Mouse (Mus musculus) limb, embryonic 15.5 days (tissue): ENCODE measurements at regions not wholly inside any gene's neighbourhood (a gene's known extent, or its start where the extent isn't known, plus 50 kb on each side); places are given as distances from the start of the nearest gene placed in this dataset.

Source experiments
- ATAC-seq: fragments of 200-750 bp; cut with Nextera tagmentation; 2 replicates; pipeline ENCODE4 v1.8.0; 2017; ENCODE audit warnings: low read depth, moderate TSS enrichment; ENCODE audit not compliant: insufficient number of reproducible peaks, low FRiP score, low TSS enrichment
- H3K27ac ChIP-seq: fragments of 300-500 bp; sonication (generic); 2 replicates; pipeline ENCODE4 v1.5.1; 2015; ENCODE audit warnings: moderate library complexity, mild to moderate bottlenecking, inconsistent platforms
- H3K27me3 ChIP-seq: fragments of 300-500 bp; sonication (generic); 2 replicates; pipeline ENCODE4 v1.6.1; 2015; ENCODE audit warnings: inconsistent platforms
- H3K36me3 ChIP-seq: fragments of 300-500 bp; sonication (generic); 2 replicates; pipeline ENCODE4 v1.6.1; 2015; ENCODE audit warnings: inconsistent platforms
- H3K4me1 ChIP-seq: fragments of 300-500 bp; sonication (generic); 2 replicates; pipeline ENCODE4 v1.6.1; 2015; ENCODE audit warnings: inconsistent platforms
- H3K4me2 ChIP-seq: fragments of 300-500 bp; sonication (generic); 2 replicates; pipeline ENCODE4 v1.6.1; 2015; ENCODE audit warnings: mild to moderate bottlenecking, inconsistent platforms
- H3K4me3 ChIP-seq: fragments of 300-500 bp; sonication (generic); 2 replicates; pipeline ENCODE4 v1.5.1; 2015; ENCODE audit warnings: mild to moderate bottlenecking, inconsistent platforms
- H3K9ac ChIP-seq: fragments of 300-500 bp; sonication (generic); 2 replicates; pipeline ENCODE4 v1.6.1; 2015; ENCODE audit warnings: inconsistent platforms
- H3K9me3 ChIP-seq: fragments of 300-500 bp; sonication (generic); 2 replicates; pipeline ENCODE4 v1.6.1; 2016; ENCODE audit warnings: inconsistent platforms
- WGBS: fragments of 180-500 bp; shearing (Covaris S2); methylation state at CpG from one replicate; pipeline ENCODE4 v1.1.7; 2015; 5-methylcytosine and 5-hydroxymethylcytosine counted together

GRCm38 (mm10) chr13:39347761-39348160 lies 387.1 kb upstream of the Slc35b3 start:
- ATAC-seq: no peak
- H3K27me3 ChIP-seq: no peaks in the 10 kb centered on the region
- H3K36me3 ChIP-seq: no peaks in the 10 kb centered on the region
- no peaks in the 10 kb centered on the region for H3K4me1 ChIP-seq
- no peaks in the 10 kb centered on the region for H3K9me3 ChIP-seq
- H3K9ac ChIP-seq: no peak overlapping the region
- no peak overlapping the region for H3K27ac ChIP-seq
- no peak overlapping the region for H3K4me3 ChIP-seq
- WGBS: 81% methylated on average over 6 of the region's 6 CpGs
- no peak overlapping the region for H3K4me2 ChIP-seq

GRCm38 (mm10) chr13:39334874-39335273 lies 374.2 kb upstream of the Slc35b3 start:
- Histone ChIP-seq H3K4me2 (no peak overlapping the region), H3K27ac (no peak overlapping the region), H3K27me3 (no peaks in the 10 kb centered on the region), H3K9ac (no peak overlapping the region), H3K36me3 (no peaks in the 10 kb centered on the region), H3K9me3 (no peaks in the 10 kb centered on the region), H3K4me3 (no peak overlapping the region), H3K4me1 (no peaks in the 10 kb centered on the region)
- ATAC-seq: no peak
- WGBS: 58% methylated on average over 7 of the region's 7 CpGs

GRCm38 (mm10) chr13:39329794-39330193 lies 369.1 kb upstream of the Slc35b3 start:
- WGBS: 68% methylated on average over 3 of the region's 3 CpGs
- Histone ChIP-seq H3K9me3 (no peaks in the 10 kb centered on the region), H3K4me3 (no peak overlapping the region), H3K4me1 (no peaks in the 10 kb centered on the region), H3K27ac (no peak overlapping the region), H3K9ac (no peak overlapping the region), H3K4me2 (no peak overlapping the region), H3K27me3 (no peaks in the 10 kb centered on the region), H3K36me3 (no peaks in the 10 kb centered on the region)
- ATAC-seq: no peak

GRCm38 (mm10) chr13:39326176-39326575 lies 365.5 kb upstream of the Slc35b3 start:
- ATAC-seq: no peak
- Histone ChIP-seq H3K36me3 (no peaks in the 10 kb centered on the region), H3K27me3 (no peaks in the 10 kb centered on the region)

DNA sequence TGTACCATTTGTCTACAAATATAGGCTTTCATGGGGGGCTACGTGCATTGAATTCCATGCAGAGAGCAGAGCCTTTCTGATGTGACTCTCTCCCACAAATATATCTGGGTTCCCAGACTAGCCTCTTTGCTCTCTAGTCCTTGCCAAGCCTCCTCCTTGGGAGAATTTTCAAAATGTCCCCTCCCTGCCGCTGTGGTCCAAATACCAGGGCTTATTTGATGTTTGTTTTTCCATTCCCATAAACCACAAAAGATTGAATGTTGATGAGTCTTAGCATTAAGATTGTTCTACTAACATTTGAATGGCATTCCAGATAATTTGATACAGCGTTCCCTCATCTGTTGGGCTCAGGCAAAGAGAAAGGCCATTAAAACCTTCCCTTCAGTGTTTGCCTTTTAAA lies 360.4 kb upstream of the Slc35b3 start:
- Histone ChIP-seq H3K9ac (no peak overlapping the region), H3K36me3 (no peaks in the 10 kb centered on the region), H3K27me3 (no peaks in the 10 kb centered on the region), H3K4me1 (no peaks in the 10 kb centered on the region), H3K4me2 (no peak overlapping the region), H3K27ac (no peak overlapping the region), H3K4me3 (no peak overlapping the region), H3K9me3 (no peaks in the 10 kb centered on the region)
- ATAC-seq: no peak
- 66% methylated on average over 3 of the region's 3 CpGs for whole genome bisulfite sequencing

More at GRCm38 (mm10) chr13:39326176-39326575, 365.5 kb upstream of the Slc35b3 start:
- Histone ChIP-seq H3K4me3 (no peak overlapping the region), H3K9me3 (no peaks in the 10 kb centered on the region), H3K4me1 (no peaks in the 10 kb centered on the region), H3K4me2 (no peak overlapping the region), H3K9ac (no peak overlapping the region), H3K27ac (no peak overlapping the region)
- WGBS: 64% methylated on average over 8 of the region's 8 CpGs

GRCm38 (mm10) chr13:39309758-39310157 lies 349.1 kb upstream of the Slc35b3 start:
- WGBS: 53% methylated on average over 5 of the region's 5 CpGs
- Histone ChIP-seq H3K4me2 (no peak overlapping the region), H3K27me3 (no peaks in the 10 kb centered on the region), H3K4me1 (peaks cover 27% of the 10 kb centered on the region), H3K9me3 (no peaks in the 10 kb centered on the region), H3K27ac (no peak overlapping the region), H3K9ac (no peak overlapping the region), H3K4me3 (no peak overlapping the region), H3K36me3 (no peaks in the 10 kb centered on the region)
- peak; percentile 86 for ATAC-seq

GRCm38 (mm10) chr13:39307845-39308244 lies 347.2 kb upstream of the Slc35b3 start:
- WGBS: 43% methylated on average over 9 of the region's 9 CpGs
- no peak for ATAC-seq
- H3K27ac ChIP-seq: no peak overlapping the region
- no peaks in the 10 kb centered on the region for H3K9me3 ChIP-seq
- H3K4me3 ChIP-seq: no peak overlapping the region
- H3K36me3 ChIP-seq: no peaks in the 10 kb centered on the region
- no peak overlapping the region for H3K9ac ChIP-seq
- H3K4me1 ChIP-seq: peaks cover 27% of the 10 kb centered on the region
- no peaks in the 10 kb centered on the region for H3K27me3 ChIP-seq
- H3K4me2 ChIP-seq: 0 out of 2 replicates have a peak overlapping the region, but pooled peaks have one; percentile 10

- no peak overlapping the region for H3K4me2 ChIP-seq
- ATAC-seq: no peak
- no peaks in the 10 kb centered on the region for H3K27me3 ChIP-seq
- no peak overlapping the region for H3K4me3 ChIP-seq
- H3K9me3 ChIP-seq: no peaks in the 10 kb centered on the region
- H3K27ac ChIP-seq: no peak overlapping the region
- no peak overlapping the region for H3K9ac ChIP-seq
- H3K36me3 ChIP-seq: no peaks in the 10 kb centered on the region
- WGBS: 25% methylated on average over 3 of the region's 3 CpGs
- peaks cover 27% of the 10 kb centered on the region for H3K4me1 ChIP-seq
Measured at GRCm38 (mm10) chr13:39306851-39307250, 346.2 kb upstream of the Slc35b3 start.

DNA sequence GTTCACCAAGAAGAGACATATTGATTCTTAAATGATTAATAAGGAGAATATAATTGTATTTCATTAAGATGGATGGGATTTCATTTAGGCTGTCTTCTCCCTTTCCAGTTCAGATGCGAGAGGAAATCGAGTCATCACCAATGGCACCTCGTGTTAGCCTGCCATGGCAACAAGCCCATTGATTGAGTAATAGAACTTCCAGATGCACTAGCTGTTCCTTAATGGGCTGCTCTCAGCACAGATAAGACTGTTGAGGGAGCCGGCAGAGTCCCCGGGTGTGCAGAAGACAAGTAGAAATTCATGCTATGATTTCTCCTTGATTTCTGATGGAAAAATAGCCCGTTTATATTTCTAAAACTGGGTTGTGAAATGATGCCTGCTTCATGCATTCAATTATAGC lies 336.5 kb upstream of the Slc35b3 start:
- no peaks in the 10 kb centered on the region for H3K36me3 ChIP-seq
- ATAC-seq: no peak
- 63% methylated on average over 6 of the region's 6 CpGs for WGBS
- H3K4me1 ChIP-seq: no peaks in the 10 kb centered on the region
- H3K27ac ChIP-seq: no peak overlapping the region
- H3K9ac ChIP-seq: no peak overlapping the region
- no peak overlapping the region for H3K4me2 ChIP-seq
- no peak overlapping the region for H3K4me3 ChIP-seq
- H3K27me3 ChIP-seq: no peaks in the 10 kb centered on the region
- H3K9me3 ChIP-seq: no peaks in the 10 kb centered on the region

DNA sequence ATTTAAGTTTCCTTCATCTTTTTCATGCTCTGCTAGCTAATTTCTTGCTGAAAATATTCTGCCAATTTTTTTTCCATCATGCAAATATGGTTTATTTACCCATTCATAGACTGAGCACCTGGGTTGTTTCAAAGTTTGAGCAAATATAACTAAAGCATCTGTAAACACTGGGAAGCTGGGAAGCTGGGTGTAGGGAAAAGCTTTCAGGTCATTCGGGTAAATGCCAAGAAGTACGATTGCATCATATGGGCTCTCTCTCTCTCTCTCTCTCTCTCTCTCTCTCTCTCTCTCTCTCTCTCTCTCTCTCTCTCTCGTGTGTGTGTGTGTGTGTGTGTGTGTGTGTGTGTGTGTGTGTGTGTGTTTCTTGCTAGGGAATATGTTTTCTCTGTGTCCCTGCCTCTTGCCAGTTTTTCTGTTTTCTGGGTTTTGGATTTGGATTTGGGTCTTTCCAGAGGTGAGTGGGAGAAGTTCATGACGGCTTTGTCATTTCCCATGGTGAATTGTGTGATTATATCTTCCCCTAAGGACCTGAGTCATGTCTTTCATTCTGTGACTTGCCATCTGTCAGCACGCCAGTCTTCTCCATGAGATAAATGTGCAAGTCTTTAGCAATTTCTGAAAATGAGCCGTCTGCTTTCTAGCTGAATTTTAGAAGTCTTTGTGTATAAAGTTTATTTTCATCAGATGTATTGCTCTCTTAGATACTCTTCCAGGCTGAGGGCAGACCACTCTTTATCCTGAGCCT lies 329.7 kb upstream of the Slc35b3 start:
- 66% methylated on average over 5 of the region's 6 CpGs for WGBS
- ATAC-seq: no peak
- H3K4me2 ChIP-seq: no peak overlapping the region
- H3K4me1 ChIP-seq: no peaks in the 10 kb centered on the region
- no peak overlapping the region for H3K9ac ChIP-seq
- H3K4me3 ChIP-seq: no peak overlapping the region
- no peak overlapping the region for H3K27ac ChIP-seq
- no peaks in the 10 kb centered on the region for H3K9me3 ChIP-seq
- no peaks in the 10 kb centered on the region for H3K36me3 ChIP-seq
- H3K27me3 ChIP-seq: no peaks in the 10 kb centered on the region

- 91% methylated on average over 2 of the region's 2 CpGs for WGBS
- H3K4me3 ChIP-seq: no peak overlapping the region
- H3K27me3 ChIP-seq: no peaks in the 10 kb centered on the region
- no peak for ATAC-seq
- no peak overlapping the region for H3K4me2 ChIP-seq
- H3K9me3 ChIP-seq: no peaks in the 10 kb centered on the region
- H3K4me1 ChIP-seq: no peaks in the 10 kb centered on the region
- H3K36me3 ChIP-seq: no peaks in the 10 kb centered on the region
- H3K9ac ChIP-seq: no peak overlapping the region
- no peak overlapping the region for H3K27ac ChIP-seq
Measured at GRCm38 (mm10) chr13:39282272-39282671, 321.6 kb upstream of the Slc35b3 start.

- Histone ChIP-seq H3K9ac (no peak overlapping the region), H3K4me3 (no peak overlapping the region), H3K9me3 (no peaks in the 10 kb centered on the region), H3K4me2 (no peak overlapping the region), H3K36me3 (no peaks in the 10 kb centered on the region), H3K27ac (no peak overlapping the region), H3K27me3 (no peaks in the 10 kb centered on the region), H3K4me1 (no peaks in the 10 kb centered on the region)
- 82% methylated on average over 1 of the region's 1 CpGs for WGBS
- ATAC-seq: no peak
Measured at GRCm38 (mm10) chr13:39278101-39278500, 317.4 kb upstream of the Slc35b3 start.

DNA sequence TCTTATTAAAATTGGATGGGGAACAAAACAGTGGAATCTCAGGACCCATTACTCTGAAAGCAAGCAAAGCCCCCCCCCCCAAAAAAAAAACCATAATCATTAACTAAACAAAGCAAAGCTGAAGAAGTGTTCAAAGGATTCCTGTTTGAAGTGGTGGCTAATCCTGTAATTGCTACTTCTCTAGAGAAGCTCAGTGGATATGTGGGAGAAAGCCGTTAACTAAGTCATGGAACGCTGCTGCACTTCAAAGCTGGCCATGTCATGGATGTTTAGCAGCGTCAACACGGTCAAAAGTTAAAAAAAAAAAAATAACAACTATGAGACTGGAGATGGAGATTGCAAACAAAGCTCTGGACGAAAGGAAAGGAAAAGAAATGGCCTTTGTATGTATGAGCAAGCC lies 305.3 kb upstream of the Slc35b3 start:
- Histone ChIP-seq H3K27ac (no peak overlapping the region), H3K4me3 (no peak overlapping the region), H3K9me3 (no peaks in the 10 kb centered on the region), H3K9ac (no peak overlapping the region), H3K27me3 (no peaks in the 10 kb centered on the region), H3K4me2 (no peak overlapping the region), H3K36me3 (no peaks in the 10 kb centered on the region), H3K4me1 (no peaks in the 10 kb centered on the region)
- no peak for ATAC-seq
- WGBS: 61% methylated on average over 5 of the region's 5 CpGs
